Mouse (Mus musculus) neural tube, embryonic 10.5 days (tissue): ENCODE results near the gene Thsd7a.

Experiments used
- DNase-seq: peaks from one replicate; pipeline ENCODE4 v3.0.0-alpha.2; 2017; ENCODE audit warnings: low spot score; ENCODE audit errors: extremely low spot score

Thsd7a gene

GRCm38 (mm10) chr6:12693239-12693638 is 56.0 kb downstream of the Thsd7a start:
- DNase-seq: no peak

- no peak for DNase-seq
Measured at GRCm38 (mm10) chr6:12649633-12650032, 99.6 kb downstream of the Thsd7a start.

GRCm38 (mm10) chr6:12628637-12629246 is 120.5 kb downstream of the Thsd7a start:
- no peak for DNase-seq

- no peak for DNase-seq
Measured at GRCm38 (mm10) chr6:12606638-12607246, 142.5 kb downstream of the Thsd7a start.

- no peak for DNase-seq
Measured at GRCm38 (mm10) chr6:12602927-12603326, 146.3 kb downstream of the Thsd7a start.

GRCm38 (mm10) chr6:12602161-12602560 is 147.0 kb downstream of the Thsd7a start:
- DNase-seq: no peak

GRCm38 (mm10) chr6:12584456-12584855 is 164.8 kb downstream of the Thsd7a start:
- DNase-seq: no peak

- no peak for DNase-seq
Measured at GRCm38 (mm10) chr6:12581143-12581542, 168.1 kb downstream of the Thsd7a start.

GRCm38 (mm10) chr6:12575619-12576216 is 173.5 kb downstream of the Thsd7a start:
- no peak for DNase-seq

- no peak for DNase-seq
Measured at GRCm38 (mm10) chr6:12572202-12572601, 177.0 kb downstream of the Thsd7a start.

GRCm38 (mm10) chr6:12565136-12565535 is 184.1 kb downstream of the Thsd7a start:
- DNase-seq: no peak

- DNase-seq: no peak
Measured at GRCm38 (mm10) chr6:12562336-12562735, 186.9 kb downstream of the Thsd7a start.

- DNase-seq: no peak
Measured at GRCm38 (mm10) chr6:12560500-12560899, 188.7 kb downstream of the Thsd7a start.

- DNase-seq: no peak
Measured at GRCm38 (mm10) chr6:12555114-12556099, 193.8 kb downstream of the Thsd7a start.

- DNase-seq: no peak
Measured at GRCm38 (mm10) chr6:12551176-12551575, 198.0 kb downstream of the Thsd7a start.

GRCm38 (mm10) chr6:12550054-12550655 is 199.1 kb downstream of the Thsd7a start:
- DNase-seq: no peak

- no peak for DNase-seq
Measured at GRCm38 (mm10) chr6:12544096-12544495, 205.1 kb downstream of the Thsd7a start.

GRCm38 (mm10) chr6:12542496-12542895 is 206.7 kb downstream of the Thsd7a start:
- DNase-seq: no peak

GRCm38 (mm10) chr6:12519121-12519520 is 230.1 kb downstream of the Thsd7a start:
- DNase-seq: no peak

GRCm38 (mm10) chr6:12518283-12518903 is 230.8 kb downstream of the Thsd7a start:
- no peak for DNase-seq

GRCm38 (mm10) chr6:12517726-12518125 is 231.5 kb downstream of the Thsd7a start:
- DNase-seq: no peak
